Mouse (Mus musculus) myocyte (in vitro differentiated cells): Measurements from ENCODE around the gene Spsb2.

Source experiments
- MAX ChIP-seq: IDR thresholded peaks from one replicate; pipeline ENCODE4 v1.6.1; 2011; ENCODE audit warnings: low read depth, mild to moderate bottlenecking, control low read depth
- MYOD1 ChIP-seq, 3 experiments: IDR thresholded peaks; one replicate each; pipeline ENCODE4 v1.6.1; 2011; ENCODE audit warnings: control low read depth in 2 of 3, low read depth in 2 of 3, mild to moderate bottlenecking in 2 of 3, moderate library complexity in 1 of 3; ENCODE audit not compliant: insufficient read length in 2 of 3, control insufficient read depth in 1 of 3
- POLR2A ChIP-seq: IDR thresholded peaks from one replicate; pipeline ENCODE4 v1.6.1; 2011; ENCODE audit warnings: low read depth, mild to moderate bottlenecking, control low read depth, moderate library complexity; ENCODE audit not compliant: insufficient read length
- SRF ChIP-seq: IDR thresholded peaks from one replicate; pipeline ENCODE4 v1.6.1; 2011; ENCODE audit warnings: low read depth; ENCODE audit not compliant: control insufficient read depth, insufficient read length
- TCF12 ChIP-seq: IDR thresholded peaks from one replicate; pipeline ENCODE4 v1.6.1; 2011; ENCODE audit warnings: mild to moderate bottlenecking, control low read depth; ENCODE audit not compliant: poor library complexity, insufficient read depth, severe bottlenecking
- USF1 ChIP-seq: IDR thresholded peaks from one replicate; pipeline ENCODE4 v1.6.1; 2011; ENCODE audit warnings: low read depth, mild to moderate bottlenecking, control low read depth, moderate library complexity

GRCm38 (mm10) chr6:124814448-124814847, 6.0 kb downstream of the Spsb2 start:
- no peak for TF ChIP-seq POLR2A
- no peak for TF ChIP-seq MAX
- no peak for TF ChIP-seq SRF
- no peak for TF ChIP-seq MYOD1 (IDR thresholded peaks at IDR 0.05; ENCODE audit: control insufficient read depth in 1 of 3, insufficient read length in 2 of 3, low read depth in 2 of 3)
- no peak for TF ChIP-seq TCF12
- no peak for TF ChIP-seq USF1
